Mouse (Mus musculus) G1E (cell line): Measurements from ENCODE around the gene Usp24.

Experiments
- CTCF ChIP-seq: IDR thresholded peaks from 2 replicates; pipeline ENCODE4 v1.5.1; 2012; ENCODE audit warnings: low read depth, low read length, inconsistent platforms, mixed read lengths
- GATA1 ChIP-seq: IDR thresholded peaks from 2 replicates; pipeline ENCODE4 v1.6.1; 2012; ENCODE audit warnings: borderline replicate concordance, low read length, inconsistent platforms, mixed read lengths
- POLR2AphosphoS5 ChIP-seq: IDR thresholded peaks from 2 replicates; pipeline ENCODE4 v1.6.1; 2012; ENCODE audit warnings: low read depth, low read length, inconsistent platforms; ENCODE audit not compliant: insufficient replicate concordance

DNA sequence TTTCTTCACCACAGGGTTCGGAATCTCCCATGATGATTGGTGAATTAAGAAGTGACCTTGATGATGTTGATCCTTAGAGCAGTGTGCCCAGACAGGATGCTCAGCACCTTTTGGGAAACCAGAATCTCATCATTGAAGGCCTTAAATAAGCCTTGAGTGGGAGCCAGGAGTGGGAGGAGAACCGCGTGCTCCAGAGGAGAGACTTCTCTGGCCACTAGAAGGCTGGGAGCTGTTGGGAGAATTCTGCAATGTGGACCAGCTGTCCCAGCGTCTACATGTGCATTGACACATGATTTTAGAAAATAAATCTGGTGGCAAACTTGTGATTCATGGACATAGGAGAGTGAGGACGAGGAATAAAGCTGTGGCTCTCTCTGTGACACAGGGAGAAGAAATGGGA, 122.8 kb downstream of the Usp24 start:
- TF ChIP-seq CTCF = no peak
- no peak for TF ChIP-seq POLR2AphosphoS5
- no peak for TF ChIP-seq GATA1
